Mouse (Mus musculus): ENCODE results near the gene Txndc16.

DNA sequence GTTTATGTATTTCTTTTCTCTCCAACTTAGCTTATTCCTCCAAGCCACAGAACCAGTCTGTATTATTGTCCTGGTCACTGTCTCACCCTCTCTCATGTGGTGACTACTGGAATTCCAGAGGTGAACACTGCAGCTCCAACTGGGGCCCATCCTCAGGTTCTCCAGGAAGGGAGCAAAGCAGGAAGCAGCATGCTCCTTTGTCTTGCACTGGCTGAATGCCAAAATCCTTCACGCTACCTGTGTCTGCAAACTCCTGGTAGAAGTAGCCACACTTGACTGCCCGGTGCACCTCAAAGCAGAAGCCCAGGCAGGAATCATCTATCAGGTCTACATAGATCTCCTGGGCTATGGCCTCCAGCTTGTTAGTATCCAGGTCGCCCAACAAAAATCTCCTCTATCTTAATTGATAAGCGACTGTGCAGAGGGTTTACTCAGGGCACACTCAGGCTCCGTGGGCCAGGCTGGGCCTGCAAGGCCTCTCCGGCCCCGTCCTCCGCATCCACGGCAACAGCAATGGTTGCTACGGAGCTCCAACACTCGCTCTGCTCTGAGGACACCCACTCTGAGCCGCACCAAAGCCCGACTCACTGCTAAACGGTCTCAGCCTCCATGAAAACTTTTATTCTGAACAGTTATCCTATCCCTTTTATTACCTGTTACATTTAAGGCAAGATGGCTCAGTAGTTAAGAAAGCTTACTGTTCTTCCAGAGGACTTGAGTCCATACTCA lies 45.0 kb downstream of the Txndc16 start:
- TF ChIP-seq GATA1 (IDR thresholded peaks at IDR 0.05; ENCODE audit: low read length): no peak
- no peak for TF ChIP-seq TAL1 (IDR thresholded peaks at IDR 0.05; ENCODE audit: low read length)

All from erythroblast, embryonic 14.5 days (primary cell).